Mouse (Mus musculus) cerebellum, postnatal 14 days (tissue): ENCODE data around the gene Cyb5b.
"Not testable (repeated sequence)": the region's sequence is repeated elsewhere in the genome, so short reads cannot be mapped to it uniquely, and the experiment has no call there.

Experiments used
- DNase-seq, 2 experiments: peaks; one replicate each; pipeline ENCODE4 v3.0.0; 2021; ENCODE audit warnings: mixed read lengths in 2 of 2

The Cyb5b gene

DNA sequence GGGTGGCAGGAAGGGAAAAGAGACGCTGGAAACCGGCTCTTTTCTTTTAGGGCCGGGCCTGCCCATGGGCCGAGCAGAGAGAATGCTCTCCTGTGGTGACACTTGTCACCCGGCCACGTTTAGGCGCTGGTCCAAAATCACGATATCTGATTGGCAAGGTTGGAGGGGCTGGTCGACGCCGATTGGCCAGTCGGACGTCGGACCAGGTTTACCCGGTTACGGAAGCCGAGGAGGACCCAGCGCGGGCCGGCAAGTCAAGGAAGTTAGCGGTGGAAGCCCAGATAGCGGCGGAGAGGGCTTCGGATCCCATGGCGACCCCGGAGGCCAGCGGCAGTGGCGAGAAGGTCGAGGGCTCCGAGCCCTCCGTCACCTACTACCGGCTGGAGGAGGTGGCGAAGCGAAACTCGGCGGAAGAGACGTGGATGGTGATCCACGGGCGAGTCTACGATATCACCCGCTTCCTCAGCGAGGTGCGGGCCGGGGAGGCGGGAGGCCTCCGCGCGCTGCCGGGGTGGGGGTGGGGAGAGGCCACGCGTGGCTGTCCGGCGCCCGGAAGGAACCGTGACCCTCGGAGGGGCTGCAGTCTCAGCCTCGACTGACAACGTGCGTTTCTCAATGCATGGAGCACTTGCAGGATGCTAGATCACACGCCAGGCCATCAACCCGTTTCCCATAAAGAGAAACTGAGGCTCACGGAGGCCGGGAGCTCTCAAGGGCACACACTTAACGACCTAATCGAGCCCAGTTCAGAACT lies at the start of gene Cyb5b:
Cyb5b (plus strand) TSS at position 237 of the 754 bp plus-strand sequence.
- DNase-seq, result peak; percentile 99

DNA sequence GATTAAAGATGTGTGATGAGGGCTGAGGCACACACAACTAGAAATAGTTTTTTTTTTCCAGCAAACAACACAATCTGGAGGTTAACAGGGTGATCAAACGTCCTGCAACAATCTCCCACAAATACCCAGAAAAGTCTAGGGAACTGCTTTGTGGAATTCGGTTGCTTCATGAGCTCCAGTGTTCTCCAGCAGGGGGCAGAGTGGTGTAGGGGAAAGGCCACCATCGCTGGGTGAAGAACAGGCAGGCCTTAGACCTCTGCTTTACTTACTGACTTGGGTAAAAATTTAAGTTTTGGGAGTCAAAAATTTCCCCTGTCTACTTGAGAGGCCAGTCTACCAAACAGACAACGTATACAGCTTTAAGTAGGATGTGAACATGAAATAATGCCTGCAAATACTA lies 45.9 kb upstream of the Cyb5b start:
- DNase-seq, result peak; percentile 81 to 89

DNA sequence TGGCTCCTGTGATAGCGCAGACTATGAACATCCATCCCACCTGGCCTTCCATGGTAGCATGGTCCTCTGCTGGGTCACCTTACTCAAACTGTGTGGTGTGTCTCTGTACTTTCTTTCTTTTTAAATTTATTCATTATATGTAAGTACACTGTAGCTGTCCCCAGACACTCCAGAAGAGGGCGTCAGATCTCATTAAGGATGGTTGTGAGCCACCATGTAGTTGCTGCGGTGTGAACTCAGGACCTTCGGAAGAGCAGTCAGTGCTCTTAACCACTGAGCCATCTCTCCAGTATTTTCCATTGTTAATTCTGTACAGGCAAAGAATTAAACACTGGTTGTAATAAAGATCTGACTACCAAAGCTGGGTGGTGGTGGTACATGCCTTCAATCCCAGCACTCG lies 42.4 kb upstream of the Cyb5b start:
- not testable (repeated sequence) for DNase-seq

DNA sequence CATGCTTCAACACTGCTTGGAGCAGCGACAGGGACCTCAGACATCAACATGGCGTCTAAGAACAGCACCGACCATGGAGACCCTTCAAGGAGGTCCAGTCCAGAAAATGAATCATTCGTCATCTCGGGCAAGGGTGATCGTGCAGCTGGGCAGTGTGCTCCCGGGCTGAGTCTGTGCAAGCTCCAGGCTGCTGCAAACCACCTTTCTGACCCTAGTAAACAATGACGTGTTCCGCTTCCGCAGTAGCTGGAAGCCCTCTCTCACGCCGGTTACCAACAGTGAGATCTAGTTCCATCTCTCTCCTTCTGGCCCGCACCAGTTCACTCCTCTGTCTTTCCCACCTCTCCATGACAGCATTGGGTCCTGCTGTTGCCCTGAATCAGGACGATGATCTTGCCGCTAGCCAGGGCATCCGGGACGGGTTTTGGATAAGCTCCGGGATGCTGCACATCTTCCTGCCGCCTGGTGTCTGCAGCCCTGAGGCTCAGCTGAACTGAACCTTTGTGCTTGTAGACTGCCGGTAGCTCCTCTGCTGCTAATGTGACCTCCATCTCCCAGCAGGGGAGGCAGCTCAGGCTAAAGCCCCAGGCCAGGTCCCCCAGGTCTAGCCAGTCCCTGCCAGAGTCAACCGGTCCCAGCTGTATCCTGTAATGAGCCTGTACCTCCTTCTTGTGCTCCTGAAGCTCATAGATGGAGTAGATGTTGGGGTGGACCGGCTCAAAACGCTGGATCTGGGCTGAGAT lies 41.3 kb upstream of the Cyb5b start:
- no peak for DNase-seq

DNA sequence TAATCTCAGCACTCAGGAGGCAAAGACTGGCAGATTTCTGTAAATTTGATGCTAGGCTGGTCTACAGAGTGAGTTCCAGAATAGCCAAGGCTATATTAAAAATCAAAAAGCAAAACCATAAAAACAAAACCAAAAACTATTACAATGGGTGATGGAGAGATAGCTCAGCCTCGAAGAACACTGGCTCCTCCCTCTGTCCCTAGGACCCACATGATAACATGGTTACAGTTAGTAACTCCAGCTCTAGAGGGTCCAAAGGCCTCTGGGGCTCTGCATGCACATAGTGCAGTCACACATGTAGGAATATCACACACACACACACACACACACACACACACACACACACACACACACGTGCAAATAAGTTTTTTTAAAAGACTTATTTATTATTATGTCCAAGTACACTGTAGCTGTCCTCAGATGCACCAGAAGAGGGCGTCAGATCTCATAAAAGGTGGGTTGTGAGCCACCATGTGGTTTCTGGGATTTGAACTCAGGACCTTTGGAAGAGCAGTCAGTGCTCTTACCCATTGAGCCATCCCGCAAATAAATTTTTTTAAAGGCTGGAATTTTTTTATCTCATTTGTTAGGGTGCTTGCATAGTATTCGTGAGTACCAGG lies 40.5 kb upstream of the Cyb5b start:
- DNase-seq, result no peak

DNA sequence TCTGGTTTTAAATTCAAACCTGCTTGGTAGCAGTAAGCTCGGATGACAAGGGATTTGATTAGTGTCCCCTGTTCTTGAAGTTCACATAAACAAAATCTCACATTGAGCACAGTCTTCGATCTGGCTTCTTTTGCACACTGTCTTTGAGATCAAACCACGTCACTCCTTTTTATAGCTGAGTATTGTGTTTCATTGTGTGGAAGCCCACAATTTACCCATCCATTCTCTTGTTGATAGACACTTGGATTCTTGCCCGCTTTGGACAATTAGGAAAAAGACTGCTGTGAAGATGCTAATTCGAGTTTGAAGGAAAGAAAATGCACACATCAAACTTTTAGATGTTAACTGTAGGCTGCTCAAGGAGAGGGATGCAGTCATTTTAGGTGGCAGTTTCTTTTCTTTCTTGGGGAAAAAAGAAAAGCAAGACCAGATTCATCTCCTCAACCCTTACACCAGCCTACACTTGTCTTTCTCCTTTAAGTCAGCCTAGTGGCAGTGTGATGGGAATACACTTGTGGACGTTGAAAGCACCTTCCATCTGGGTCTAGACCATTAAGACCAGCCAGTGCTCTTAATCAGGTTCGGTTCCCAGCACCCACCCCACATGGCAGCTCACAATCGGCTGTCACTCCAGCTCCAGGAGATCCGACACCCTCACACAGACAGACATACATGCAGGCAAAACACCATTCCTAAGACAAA lies 39.7 kb upstream of the Cyb5b start:
- DNase-seq, result no peak

DNA sequence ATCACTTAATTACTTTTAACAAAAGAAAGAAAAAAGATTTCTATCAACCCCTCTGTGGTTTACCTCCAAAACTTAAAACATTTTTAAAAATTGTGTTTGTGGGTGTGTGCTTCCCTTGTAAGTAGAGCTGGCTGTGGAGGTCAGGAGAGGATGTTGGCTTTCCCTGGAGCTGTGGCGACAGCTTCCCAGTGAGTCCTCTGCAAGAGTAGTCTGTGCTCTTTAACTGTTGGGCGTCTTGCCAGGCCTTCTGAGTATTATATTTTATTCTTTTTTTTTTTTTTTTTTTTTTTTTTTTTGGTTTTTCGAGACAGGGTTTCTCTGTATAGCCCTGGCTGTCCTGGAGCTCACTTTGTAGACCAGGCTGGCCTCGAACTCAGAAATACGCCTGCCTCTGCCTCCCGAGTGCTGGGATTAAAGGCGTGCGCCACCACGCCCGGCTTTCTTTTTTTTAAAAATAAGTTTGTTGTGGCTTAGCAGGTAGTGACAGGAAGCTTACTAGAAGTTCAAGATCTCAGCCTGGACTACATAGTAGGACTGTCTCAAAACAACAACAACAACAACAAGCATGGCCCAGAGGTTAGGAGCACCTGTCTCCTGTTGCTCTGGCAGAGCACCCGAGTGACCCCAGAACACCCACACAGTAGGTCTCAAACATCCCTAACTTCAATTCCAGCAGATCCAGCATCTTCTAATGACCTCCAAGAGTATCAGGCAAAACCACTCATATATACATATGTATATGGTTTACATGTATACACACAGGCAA lies 38.9 kb upstream of the Cyb5b start:
- DNase-seq, result peak in 1 of 2 experiments; percentile 18

DNA sequence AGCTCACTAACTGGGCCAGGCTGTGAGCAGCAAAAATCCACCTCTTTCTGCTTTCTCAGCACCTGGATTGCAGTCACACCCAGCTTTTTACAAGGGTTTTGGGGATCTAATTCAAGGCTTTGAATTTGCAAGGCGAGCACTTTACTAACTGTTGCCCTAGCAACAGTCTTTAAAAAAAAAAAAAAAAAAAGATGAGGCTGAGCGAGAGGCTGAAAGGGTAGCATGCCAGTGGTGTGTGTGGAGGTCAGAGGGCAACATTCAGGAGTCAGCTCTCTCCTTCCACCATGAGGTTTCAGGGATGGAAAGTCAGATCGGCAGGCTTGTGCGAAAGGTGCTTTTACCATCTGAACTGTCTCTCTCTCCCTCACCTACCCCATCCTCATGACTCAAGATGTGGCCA lies 37.2 kb upstream of the Cyb5b start:
- DNase-seq, result no peak

DNA sequence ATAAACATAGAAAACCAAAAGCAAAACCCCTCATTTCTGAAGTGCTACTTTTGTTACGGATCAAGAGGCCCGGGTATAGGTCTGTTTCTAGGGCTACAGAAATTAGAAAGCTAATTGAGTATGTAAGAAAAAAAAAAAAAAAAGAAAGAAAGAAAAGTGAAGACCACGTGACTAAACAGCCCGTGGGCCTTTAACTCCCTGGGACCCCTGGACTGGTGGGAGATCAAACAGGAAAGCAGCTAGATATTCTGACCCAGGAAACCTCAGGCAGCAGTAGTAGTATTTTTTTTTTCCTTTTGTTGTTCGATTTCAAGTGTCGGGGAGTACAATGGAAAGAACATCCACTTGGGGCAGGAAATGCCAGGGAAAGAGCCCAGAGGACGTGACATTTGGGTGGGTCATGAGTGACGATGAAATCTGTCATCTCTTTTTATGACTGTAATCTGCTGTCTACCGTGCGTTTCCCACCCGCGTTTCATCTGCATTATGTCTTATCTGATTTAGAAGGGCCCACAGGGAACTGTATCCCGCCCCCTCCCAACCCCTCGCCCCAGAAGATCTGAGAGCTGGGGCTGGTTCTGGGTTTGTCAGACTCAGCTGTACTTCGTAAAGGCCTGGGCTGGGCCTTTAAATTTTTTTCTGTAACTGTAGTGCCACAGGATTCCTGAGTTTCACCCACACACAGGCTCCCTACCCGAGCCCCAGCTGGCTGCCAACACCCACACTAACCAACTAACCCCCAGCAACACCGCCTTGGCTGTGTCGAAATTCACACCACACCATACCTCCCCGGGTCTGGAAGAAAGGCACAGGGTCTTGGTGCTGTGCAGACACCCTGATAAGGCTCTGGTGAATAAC lies 36.1 kb upstream of the Cyb5b start:
- DNase-seq, result no peak

DNA sequence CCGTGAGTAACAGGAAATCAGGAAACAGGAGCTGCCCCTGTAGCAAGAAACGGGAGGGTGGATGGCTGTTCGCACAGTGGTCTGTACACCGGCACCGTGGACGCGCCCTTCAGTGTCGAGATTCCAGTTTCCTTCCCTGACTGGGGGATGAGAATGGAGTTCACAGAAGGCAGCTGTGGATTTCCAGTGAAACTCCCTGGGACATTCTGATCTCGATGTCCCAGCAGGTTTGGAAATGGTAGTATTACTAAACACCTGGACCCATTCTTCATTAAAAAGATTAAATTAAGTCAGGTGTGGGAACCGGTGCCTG lies 35.5 kb upstream of the Cyb5b start:
- no peak for DNase-seq

DNA sequence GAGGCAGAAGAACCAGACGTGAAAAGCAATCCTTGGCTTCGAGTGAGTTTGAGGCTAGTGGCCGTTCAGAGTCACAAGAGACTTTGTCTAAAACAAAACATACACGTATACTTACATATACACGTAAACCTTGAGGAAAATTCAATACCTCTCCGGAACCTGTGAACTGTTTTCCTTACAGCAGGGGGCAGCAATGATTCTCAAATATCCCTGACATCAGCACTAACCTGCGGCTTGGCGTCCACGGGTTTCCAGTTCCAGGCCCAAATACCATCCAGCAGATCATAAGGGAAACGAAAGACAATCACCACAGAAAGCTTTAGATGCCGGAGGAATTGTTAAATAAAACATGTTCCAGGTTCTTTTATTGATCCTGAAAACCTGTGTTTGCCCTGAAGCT lies 34.4 kb upstream of the Cyb5b start:
- DNase-seq, result peak; percentile 92

DNA sequence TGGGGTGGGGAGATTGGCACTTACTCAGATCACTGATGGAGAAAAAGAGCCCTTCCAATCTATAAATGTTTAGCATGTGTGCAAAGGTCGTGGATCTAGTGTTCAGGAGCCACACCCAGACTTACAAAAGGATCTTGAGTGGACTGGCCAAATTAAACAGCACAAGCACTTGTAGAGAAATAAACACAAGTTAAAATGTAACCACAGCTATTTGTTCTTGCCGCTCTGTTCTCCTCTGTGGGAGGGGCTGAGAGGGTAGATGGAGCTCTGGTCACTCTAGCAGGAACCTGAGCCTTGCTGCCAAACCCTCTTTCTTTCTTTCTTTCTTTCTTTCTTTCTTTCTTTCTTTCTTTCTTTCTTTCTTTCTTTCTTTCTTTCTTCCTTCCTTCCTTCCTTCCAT lies 33.4 kb upstream of the Cyb5b start:
- DNase-seq, result no peak

DNA sequence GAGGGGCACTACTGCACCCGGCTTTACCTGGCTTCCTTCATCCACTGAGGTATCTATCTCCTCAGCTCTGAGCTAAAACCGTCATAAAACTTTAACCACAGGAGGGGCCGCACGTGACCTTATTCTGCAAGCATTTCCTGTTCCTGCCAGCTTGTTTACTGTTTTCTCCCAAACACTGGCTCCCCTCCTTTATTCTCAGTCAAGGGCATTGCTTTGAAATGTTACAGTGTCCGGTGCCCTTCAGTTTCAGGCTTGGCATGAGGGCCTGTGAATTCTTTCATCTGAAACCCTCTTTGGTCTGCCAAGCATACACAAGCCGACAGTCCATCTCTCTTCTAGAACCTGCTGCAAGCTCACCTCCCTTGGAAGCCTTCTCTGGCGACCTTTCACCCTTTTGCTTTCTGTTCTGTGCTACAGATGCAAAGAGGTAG lies 31.6 kb upstream of the Cyb5b start:
- peak in 1 of 2 experiments; percentile 15 for DNase-seq

DNA sequence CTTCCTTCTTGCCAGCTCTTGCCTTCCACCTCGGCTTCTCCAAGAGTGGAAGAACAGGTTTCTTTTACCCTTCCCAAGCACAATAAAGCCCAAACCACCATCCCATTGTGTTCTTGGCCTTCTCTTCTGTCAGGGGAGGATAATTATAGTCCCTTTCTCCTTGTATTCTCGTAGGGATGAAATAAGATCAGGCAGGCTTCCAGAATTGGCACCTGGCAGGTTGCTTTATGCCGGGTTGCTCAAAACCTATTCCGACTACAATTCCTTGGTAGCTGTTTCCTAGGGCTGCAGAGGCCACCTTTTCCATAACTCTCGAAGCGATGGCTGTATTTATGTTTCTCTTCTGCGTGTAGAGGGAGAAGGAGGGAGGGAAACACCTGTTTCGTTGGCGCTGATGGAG lies 31.0 kb upstream of the Cyb5b start:
- peak; percentile 40 to 53 for DNase-seq

DNA sequence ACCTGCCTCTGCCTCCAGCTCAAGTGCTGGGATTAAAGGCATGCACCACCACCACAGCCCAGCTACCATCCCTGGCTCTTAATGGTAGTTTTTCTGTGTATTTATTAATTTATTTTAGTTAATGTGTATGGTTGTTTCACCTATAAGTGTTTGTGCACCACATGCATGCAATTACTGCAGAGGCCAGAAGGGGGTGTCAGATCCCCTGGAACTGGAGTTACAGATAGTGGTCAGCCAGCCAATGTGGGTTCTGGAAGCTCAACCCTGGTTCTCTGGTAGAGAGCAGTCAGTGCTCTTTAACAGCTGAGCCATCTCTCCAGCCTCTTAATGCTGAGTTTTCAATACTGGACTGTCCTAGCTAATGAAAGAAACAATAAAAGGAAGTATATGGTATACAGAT lies 29.6 kb upstream of the Cyb5b start:
- no peak for DNase-seq

DNA sequence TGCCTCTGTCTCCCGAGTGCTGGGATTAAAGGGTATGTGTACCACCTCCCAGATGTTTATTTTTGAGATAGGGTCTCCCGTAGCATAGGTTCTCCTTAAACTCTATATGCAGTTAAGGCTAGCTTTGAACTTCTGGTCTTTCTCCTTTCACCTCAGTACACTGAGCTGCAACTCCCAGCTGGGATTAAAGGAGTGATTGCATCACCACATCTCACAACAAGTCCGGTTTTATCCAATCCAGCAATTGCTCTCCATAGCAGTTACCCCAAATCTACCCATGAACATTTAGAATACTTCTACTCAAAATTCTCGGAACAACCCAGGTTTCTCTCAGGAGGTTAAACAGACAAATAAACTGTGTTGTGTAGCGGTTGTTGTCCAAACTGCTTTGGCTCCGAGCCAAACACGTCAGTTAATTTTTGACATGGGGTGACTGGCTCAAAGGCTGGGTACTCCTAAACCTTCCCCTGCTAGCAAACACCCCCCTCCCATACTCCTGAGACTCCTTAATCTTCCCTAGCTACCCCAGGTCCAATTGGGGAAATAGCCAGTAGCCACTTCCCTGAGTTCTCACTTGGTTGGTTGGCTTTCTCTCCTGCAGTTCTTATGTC lies 28.7 kb upstream of the Cyb5b start:
- no peak for DNase-seq

DNA sequence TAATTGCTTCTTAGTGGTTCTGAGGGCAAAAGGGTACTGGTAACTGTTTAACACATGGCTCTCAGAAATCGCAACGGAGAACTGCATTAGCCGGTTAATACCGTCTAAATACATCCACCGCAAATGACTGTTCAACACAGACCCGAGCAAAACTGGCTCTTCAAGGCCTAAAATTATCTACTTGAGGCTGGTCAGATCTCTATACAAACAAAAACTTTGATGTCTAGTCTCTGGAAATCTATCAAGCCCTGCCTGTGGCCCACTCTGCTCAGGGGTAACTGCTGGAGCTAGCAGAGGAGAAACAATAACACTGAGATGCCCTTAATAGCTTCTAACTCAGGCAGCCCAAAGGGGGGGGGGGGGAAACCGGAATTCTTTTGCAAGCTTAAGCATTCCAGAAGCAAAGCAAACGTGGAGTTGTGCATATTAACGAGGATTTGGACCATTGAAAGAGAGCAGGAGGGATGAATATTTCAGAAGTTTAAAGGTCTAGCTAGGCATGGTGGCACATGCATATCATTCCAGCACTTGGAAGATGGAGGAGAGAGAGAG lies 27.3 kb upstream of the Cyb5b start:
- DNase-seq, result no peak

DNA sequence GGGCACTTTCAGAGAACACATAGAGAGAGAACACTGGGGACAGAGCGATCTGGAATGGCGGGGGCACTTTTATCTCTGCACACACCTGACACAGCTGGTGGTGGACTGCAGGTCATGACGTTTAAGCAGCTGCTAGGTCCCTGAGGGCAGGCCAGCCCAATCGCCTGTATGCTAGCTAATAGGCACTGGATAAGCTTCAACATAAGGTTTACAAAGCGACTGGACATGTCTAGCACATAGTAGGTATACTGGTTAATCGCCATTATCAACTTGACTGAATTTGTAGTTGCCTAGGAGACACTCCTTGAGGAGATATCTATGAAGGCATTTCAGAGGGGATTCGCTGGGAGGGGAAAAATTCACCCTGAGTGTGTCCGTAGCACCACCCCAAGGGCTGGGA lies 26.1 kb upstream of the Cyb5b start:
- DNase-seq, result no peak

DNA sequence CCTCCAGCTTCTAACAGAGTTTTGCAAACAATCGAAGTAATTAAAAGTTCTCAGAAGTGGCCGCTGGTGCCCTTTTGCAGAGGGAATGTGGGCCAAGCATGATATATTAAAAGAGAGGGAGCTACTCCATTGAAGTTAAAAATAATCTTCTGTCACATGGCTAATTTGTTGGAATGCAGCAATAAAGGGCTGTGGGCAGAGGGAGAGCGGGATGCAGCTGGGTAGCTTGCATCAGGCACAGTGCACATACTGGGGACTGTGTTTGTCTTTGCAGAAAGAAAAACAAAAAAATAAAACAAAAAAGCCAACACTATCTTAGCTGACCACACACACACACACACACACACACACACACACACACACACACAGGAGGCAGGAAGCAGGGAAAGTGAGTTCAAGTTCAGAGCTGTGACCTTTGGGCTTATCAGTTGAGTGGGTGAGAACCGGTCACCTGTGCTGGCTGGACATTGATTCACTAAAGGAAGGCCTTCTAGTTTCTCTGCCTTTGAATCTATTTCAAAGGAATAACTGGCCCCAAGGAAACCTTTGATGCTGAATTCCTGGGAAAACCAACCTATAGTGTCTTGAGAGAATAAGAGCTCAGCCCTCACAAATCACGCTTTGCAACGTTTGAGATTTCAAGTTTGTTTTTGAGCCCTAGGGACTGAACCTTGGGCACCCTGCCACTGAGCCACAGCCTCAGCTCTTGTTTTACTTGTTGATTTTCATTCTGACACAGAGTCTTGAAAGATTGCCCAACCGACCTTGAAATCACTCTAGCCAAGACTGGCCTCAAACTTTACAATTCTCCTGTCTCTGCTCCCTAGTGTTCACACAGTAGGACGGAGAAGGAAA lies 21.0 kb upstream of the Cyb5b start:
- no peak for DNase-seq

DNA sequence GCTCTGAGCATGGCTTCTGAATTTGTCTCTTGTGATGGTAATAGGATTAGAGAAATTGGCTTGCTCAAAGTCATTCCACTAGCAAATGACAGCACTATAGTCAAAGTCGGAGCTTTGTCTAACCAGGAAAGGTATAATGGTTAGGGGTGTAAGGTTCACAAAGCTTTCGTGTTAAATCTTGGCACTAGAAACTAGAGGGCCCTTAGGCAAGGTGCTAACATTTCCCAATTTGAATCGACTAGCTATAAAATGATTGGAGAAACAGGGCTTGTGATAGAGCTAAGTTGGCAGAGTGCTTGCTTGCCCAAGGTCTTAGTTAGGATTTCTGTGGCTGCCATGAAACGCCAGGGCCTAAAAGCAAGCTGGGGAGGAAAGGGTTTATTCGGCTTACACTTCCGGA lies 20.4 kb upstream of the Cyb5b start:
- DNase-seq, result no peak
